Mouse (Mus musculus): ENCODE measurements around the gene Frmd4b. TPM values are rescaled to one million over a fixed set of nuclear protein-coding genes. Genes with fewer than 3 reads are reported as not detected.

Gene Frmd4b
- 15.0 and 16.5 TPM in 2 replicates for polyA plus RNA-seq (2016; fragmentation: Nextera tagmentation; extraction: Ambion mirVana)

DNA sequence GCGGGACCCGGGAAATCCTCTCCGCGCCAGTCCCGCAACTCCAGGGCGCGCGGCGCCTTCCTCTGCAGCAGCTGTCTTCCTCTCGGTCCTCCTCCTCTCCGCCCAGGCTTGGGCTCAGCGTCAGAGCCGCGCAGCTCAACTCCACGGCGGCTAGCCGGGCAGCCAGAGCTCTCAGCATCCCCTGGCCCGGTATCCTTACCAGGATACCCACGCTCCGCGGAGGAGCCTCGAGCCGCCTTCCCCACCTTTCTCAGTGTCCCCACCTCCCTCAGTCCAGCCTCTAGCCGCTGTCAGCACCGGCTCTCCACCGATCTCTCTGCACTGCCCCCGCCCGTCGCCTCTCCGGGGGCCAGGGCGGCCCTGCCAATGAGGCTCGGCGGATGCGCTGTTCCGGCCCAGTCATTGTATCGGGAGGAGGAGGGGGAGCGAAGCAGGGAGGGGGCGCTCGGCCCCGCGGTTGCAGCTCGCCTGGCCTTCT is at the start of gene Frmd4b:
Gene Frmd4b, minus strand, starts transcription at position 276 of the 478 bp plus-strand sequence.
- peak; percentile 86 for ATAC-seq (ENCODE audit: insufficient number of reproducible peaks, insufficient read depth, low FRiP score, low TSS enrichment)
- under 1% methylated on average over 40 of the region's 42 CpGs for WGBS
- no peaks in the 10 kb centered on the region for H3K9me3 ChIP-seq

GRCm38 (mm10) chr6:97666417-97666816 is 49.1 kb upstream of the Frmd4b start:
- no peak overlapping the region for H3K4me3 ChIP-seq
- no peaks in the 10 kb centered on the region for H3K36me3 ChIP-seq
- H3K27ac ChIP-seq: no peak overlapping the region
- 24% methylated on average over 2 of the region's 2 CpGs for WGBS
- H3K4me2 ChIP-seq (replicated peaks): no peak overlapping the region
- no peak for ATAC-seq (ENCODE audit: insufficient number of reproducible peaks, insufficient read depth, low FRiP score, low TSS enrichment)
- no peak overlapping the region for H3K9ac ChIP-seq
- H3K27me3 ChIP-seq: no peaks in the 10 kb centered on the region
- H3K9me3 ChIP-seq: 0 out of 2 replicates have a peak, but pooled peaks cover 4% of the 10 kb centered on the region
- peaks cover 9% of the 10 kb centered on the region for H3K4me1 ChIP-seq

More for the DNA sequence above, at the start of gene Frmd4b:
- Histone ChIP-seq H3K36me3 (no peaks in the 10 kb centered on the region), H3K9ac (peak within 1 kb of the TSS; percentile 54), H3K27ac (peak within 1 kb of the TSS; percentile 63), H3K4me3 (peak within 1 kb of the TSS; percentile 57), H3K27me3 (peaks cover 14% of the 10 kb centered on the region), H3K4me1 (peaks cover 8% of the 10 kb centered on the region), H3K4me2 (replicated peaks) (peak within 1 kb of the TSS; percentile 88)

DNA sequence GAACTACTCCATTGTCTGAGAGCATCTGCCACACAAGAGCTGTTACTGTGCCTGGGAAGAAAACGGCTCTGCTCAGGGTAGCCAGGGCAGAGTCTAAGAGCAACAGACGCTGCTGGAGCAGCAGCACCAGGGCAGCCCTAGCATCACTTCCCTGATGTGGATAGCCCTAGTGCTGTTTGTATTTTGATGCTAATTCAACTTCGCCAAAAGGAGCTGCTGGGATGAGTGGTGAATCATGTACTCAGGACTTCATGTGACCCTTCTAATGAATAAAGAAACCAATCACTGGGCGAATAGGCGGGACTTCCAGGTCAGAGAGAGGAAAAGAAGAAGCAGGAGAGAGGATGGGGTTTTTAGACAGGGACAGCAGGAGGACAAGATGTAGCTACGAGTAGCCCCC is 41.6 kb upstream of the Frmd4b start:
- H3K27ac ChIP-seq: no peak overlapping the region
- no peak overlapping the region for H3K9ac ChIP-seq
- ATAC-seq (ENCODE audit: insufficient number of reproducible peaks, insufficient read depth, low FRiP score, low TSS enrichment): no peak
- H3K9me3 ChIP-seq: 0 out of 2 replicates have a peak, but pooled peaks cover 3% of the 10 kb centered on the region
- H3K4me3 ChIP-seq: no peak overlapping the region
- no peaks in the 10 kb centered on the region for H3K4me1 ChIP-seq
- H3K36me3 ChIP-seq: no peaks in the 10 kb centered on the region
- no peaks in the 10 kb centered on the region for H3K27me3 ChIP-seq
- no peak overlapping the region for H3K4me2 ChIP-seq (replicated peaks)
- 80% methylated on average over 6 of the region's 6 CpGs for WGBS

DNA sequence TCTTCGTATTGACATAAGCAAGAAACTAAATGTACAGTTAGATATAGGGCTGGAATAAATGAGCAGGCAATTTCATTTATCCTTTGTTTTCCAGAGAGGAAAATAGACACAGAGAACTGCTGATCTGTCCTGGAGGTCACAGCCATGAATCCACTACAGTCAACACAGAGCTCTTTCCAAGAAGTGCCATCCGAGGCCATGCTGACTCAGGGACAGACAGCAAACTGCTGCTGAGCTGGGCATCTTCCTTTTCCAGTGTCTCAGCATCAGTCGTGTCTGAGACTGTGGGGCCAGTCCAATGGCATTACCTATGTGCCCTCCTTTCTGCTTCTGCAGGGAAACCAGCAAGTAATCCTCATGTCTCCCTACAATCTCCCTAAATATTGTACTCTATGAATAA is 38.6 kb upstream of the Frmd4b start:
- H3K27me3 ChIP-seq: no peaks in the 10 kb centered on the region
- no peaks in the 10 kb centered on the region for H3K4me1 ChIP-seq
- H3K9me3 ChIP-seq: 0 out of 2 replicates have a peak, but pooled peaks cover 3% of the 10 kb centered on the region
- ATAC-seq (ENCODE audit: insufficient number of reproducible peaks, insufficient read depth, low FRiP score, low TSS enrichment): no peak
- H3K4me3 ChIP-seq: no peak overlapping the region
- no peak overlapping the region for H3K9ac ChIP-seq
- no peak overlapping the region for H3K4me2 ChIP-seq (replicated peaks)
- no peak overlapping the region for H3K27ac ChIP-seq
- no peaks in the 10 kb centered on the region for H3K36me3 ChIP-seq
- WGBS: 81% methylated on average over 3 of the region's 3 CpGs

DNA sequence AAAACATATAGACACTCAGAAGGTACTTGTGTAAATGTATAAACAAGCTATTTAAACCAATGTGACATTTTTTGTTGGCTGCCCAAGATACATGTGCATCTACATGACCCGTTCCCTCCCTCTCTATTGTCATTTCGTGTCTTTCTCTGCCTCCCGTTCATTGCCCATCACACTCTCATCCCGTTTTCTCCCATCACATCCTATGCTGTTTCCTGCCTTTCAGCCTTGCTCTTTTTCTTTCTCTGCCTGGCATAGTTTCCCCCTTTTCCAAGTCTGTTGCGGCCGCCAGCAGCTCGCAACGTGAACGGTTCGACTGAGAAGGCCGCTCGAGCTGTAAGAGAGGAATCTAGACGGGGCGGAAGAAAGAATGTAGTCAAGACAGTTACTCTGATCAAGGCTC is 30.2 kb upstream of the Frmd4b start:
- no peak overlapping the region for H3K4me3 ChIP-seq
- no peaks in the 10 kb centered on the region for H3K27me3 ChIP-seq
- ATAC-seq (ENCODE audit: insufficient number of reproducible peaks, insufficient read depth, low FRiP score, low TSS enrichment): no peak
- no peaks in the 10 kb centered on the region for H3K9me3 ChIP-seq
- no peak overlapping the region for H3K4me2 ChIP-seq (replicated peaks)
- no peaks in the 10 kb centered on the region for H3K4me1 ChIP-seq
- H3K9ac ChIP-seq: no peak overlapping the region
- H3K36me3 ChIP-seq: no peaks in the 10 kb centered on the region
- WGBS: 90% methylated on average over 14 of the region's 14 CpGs
- H3K27ac ChIP-seq: no peak overlapping the region

- no peaks in the 10 kb centered on the region for H3K9me3 ChIP-seq
- H3K27ac ChIP-seq: no peak overlapping the region
- H3K4me3 ChIP-seq: no peak overlapping the region
- peaks cover 4% of the 10 kb centered on the region; the same call in 1 of the 2 replicates for H3K27me3 ChIP-seq
- ATAC-seq (ENCODE audit: insufficient number of reproducible peaks, insufficient read depth, low FRiP score, low TSS enrichment): no peak
- 0 out of 2 replicates have a peak, but pooled peaks cover 5% of the 10 kb centered on the region for H3K4me1 ChIP-seq
- H3K9ac ChIP-seq: no peak overlapping the region
- 58% methylated on average over 9 of the region's 9 CpGs for whole genome bisulfite sequencing
- no peaks in the 10 kb centered on the region for H3K36me3 ChIP-seq
- H3K4me2 ChIP-seq (replicated peaks): no peak overlapping the region
These were observed 6.0 kb upstream of the Frmd4b start for GRCm38 (mm10) chr6:97623330-97623729.

DNA sequence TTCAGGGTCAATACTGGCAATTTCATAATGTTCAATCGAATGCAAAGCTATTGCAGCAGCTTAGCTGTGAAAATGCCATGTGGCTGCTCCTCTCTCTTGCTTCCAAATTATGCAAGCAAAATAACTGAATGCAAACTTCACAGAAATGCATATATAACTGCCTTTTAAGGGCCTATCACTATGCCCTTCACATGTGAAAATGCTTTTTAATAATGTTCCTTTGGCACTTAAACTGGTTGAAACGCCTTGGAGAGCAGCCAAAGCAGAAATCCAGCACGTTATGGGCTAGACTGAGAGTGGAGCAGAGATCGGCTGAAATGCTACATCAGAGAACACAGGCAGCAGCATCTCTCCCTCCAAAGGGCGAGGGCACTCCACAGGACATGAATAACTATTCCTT is 4.9 kb upstream of the Frmd4b start:
- H3K4me3 ChIP-seq: no peak overlapping the region
- H3K9me3 ChIP-seq: no peaks in the 10 kb centered on the region
- peaks cover 4% of the 10 kb centered on the region; the same call in 1 of the 2 replicates for H3K27me3 ChIP-seq
- WGBS: 64% methylated on average over 5 of the region's 5 CpGs
- no peak overlapping the region for H3K9ac ChIP-seq
- no peak overlapping the region for H3K4me2 ChIP-seq (replicated peaks)
- no peak for ATAC-seq (ENCODE audit: insufficient number of reproducible peaks, insufficient read depth, low FRiP score, low TSS enrichment)
- 0 out of 2 replicates have a peak, but pooled peaks cover 5% of the 10 kb centered on the region for H3K4me1 ChIP-seq
- H3K36me3 ChIP-seq: no peaks in the 10 kb centered on the region
- H3K27ac ChIP-seq: no peak overlapping the region

DNA sequence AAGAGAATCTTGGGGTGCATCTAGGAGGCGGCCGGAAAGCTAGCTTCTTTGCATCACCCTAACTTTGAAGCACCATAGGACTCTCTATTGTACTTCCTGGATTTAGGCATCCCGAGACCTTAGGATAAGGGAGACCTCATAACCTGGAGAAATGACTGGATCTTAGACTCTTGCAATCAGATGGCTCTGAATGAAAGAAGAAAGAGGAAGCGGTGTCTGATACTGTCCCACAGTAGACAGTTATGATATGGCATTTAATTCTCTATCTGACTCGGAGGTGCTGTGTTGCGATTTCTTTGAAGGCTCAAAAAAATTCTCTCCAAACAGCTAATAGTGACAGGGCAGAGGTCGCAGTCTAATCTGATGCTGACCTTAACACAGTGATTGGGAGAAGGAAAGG is 433 bp upstream of the Frmd4b start:
- Histone ChIP-seq H3K4me1 (peaks cover 8% of the 10 kb centered on the region), H3K9me3 (no peaks in the 10 kb centered on the region), H3K36me3 (no peaks in the 10 kb centered on the region), H3K9ac (peak overlapping the region; percentile 54), H3K27me3 (peaks cover 14% of the 10 kb centered on the region), H3K4me3 (peak overlapping the region; percentile 57), H3K4me2 (replicated peaks) (peak overlapping the region; percentile 88), H3K27ac (no peak overlapping the region)
- 19% methylated on average over 7 of the region's 7 CpGs for WGBS
- ATAC-seq (ENCODE audit: insufficient number of reproducible peaks, insufficient read depth, low FRiP score, low TSS enrichment): no peak; the same call in 1 of the 2 replicates

DNA sequence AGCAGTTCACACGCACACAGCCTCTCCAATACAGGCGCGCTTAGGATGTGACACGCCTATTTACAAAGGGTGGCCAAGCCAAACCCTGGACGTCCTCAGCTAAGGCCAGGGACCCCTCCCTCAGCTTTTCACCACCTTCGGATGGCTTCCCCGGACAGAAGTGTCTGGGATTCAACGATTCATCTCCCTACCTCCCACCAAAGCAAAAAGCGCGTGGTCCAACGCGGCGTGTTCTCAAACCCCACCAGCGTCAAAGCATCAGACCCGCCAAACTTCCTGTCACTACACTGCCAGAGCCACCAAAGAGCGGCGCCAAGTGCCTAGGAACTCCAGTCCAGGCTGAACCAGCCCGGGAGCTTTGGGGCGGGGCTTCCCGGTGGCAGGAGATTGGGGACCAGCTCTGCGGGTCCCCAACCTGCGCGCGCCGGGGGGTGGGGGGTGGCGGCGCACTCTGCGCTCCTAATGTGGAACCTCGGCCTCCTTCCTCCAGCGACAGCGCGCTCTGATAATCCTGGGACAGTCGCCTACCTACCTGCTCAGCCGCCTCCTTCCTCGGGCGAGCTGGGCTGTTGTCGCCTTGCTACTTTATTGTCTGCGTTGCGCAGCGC is 579 bp downstream of the Frmd4b start:
- H3K4me1 ChIP-seq: peaks cover 8% of the 10 kb centered on the region
- peak; percentile 62; the same call in 1 of the 2 replicates for ATAC-seq (ENCODE audit: insufficient number of reproducible peaks, insufficient read depth, low FRiP score, low TSS enrichment)
- peak overlapping the region; percentile 54 for H3K9ac ChIP-seq
- H3K4me3 ChIP-seq: peak overlapping the region; percentile 57
- no peaks in the 10 kb centered on the region for H3K36me3 ChIP-seq
- H3K27ac ChIP-seq: peak overlapping the region; percentile 63
- WGBS: under 1% methylated on average over 40 of the region's 40 CpGs
- H3K4me2 ChIP-seq (replicated peaks): peak overlapping the region; percentile 88
- no peaks in the 10 kb centered on the region for H3K9me3 ChIP-seq
- peaks cover 14% of the 10 kb centered on the region for H3K27me3 ChIP-seq

DNA sequence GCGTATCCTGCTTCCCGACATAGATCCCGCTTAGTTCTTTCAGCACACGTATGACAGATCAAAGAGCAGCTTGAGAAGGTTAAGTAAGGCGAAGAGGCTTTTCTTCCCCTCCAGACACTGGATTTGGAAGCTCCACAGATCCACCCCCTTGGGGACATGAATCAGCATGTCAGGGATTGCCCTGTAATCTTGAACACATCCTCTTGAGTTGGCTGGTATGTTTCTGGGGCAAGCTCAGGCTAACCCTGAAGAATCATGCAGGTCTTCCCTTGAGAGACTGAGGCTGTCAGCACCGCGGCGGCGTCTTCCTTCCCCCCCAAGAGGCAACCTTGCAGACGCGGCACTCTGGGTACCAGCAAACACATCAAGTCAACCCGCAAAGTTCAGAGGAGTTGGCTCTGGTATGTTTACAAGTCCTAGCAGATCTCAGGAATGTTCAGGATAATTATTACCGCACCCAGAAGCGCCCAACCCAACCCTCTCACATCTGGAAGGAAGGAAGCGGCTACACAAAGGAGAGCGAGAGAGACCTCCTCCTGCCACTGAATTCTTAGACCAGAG is 1.4 kb downstream of the Frmd4b start:
- no peak for ATAC-seq (ENCODE audit: insufficient number of reproducible peaks, insufficient read depth, low FRiP score, low TSS enrichment)
- Histone ChIP-seq H3K4me1 (peaks cover 8% of the 10 kb centered on the region), H3K36me3 (no peaks in the 10 kb centered on the region), H3K4me3 (peak overlapping the region; percentile 57), H3K9me3 (no peaks in the 10 kb centered on the region), H3K4me2 (replicated peaks) (peak overlapping the region; percentile 88), H3K27me3 (peaks cover 14% of the 10 kb centered on the region), H3K9ac (peak overlapping the region; percentile 54; the same call in 1 of the 2 replicates), H3K27ac (peak overlapping the region; percentile 63)
- 4% methylated on average over 16 of the region's 16 CpGs for WGBS

DNA sequence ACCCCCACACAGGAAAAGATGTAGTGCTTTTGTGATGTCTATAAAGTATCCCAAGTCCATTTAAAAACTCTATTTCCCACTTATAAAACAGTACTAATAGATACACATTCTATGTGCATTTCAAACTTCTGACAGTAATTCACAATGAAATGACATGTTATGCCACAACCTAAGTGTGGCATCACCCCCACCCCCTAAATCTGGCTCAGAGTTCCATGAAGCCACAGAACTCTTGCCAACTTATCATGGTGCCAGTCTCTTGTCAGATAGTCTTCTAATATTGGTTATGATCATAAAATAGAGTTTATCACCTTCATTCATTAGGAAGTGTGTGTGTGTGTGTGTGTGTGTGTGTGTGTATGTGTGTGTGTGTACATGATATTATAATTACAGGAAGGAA is 3.2 kb downstream of the Frmd4b start:
- no peak for ATAC-seq (ENCODE audit: insufficient number of reproducible peaks, insufficient read depth, low FRiP score, low TSS enrichment)
- Histone ChIP-seq H3K27me3 (peaks cover 14% of the 10 kb centered on the region), H3K4me3 (no peak overlapping the region), H3K4me2 (replicated peaks) (no peak overlapping the region), H3K4me1 (peaks cover 13% of the 10 kb centered on the region), H3K36me3 (no peaks in the 10 kb centered on the region), H3K9me3 (no peaks in the 10 kb centered on the region), H3K27ac (no peak overlapping the region), H3K9ac (no peak overlapping the region)

DNA sequence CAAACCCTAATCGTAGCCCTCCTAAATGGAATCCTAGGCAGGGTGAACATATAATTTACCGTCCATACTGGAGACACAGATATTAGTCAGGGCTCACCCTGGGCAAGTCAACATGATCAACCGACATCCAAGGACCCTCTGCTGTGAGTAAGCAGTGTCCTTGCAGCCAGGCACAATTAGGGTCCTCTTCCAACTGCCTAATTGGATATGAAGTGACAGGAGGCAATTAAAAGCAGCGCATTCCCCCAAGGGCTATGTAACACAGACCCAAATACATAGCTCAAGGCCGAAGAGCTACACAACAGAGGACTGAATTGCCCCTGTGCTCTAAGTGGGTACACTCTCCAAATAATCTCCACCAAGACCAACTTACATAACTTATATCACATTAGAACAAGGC is 4.5 kb downstream of the Frmd4b start:
- no peaks in the 10 kb centered on the region for H3K36me3 ChIP-seq
- no peak for ATAC-seq (ENCODE audit: insufficient number of reproducible peaks, insufficient read depth, low FRiP score, low TSS enrichment)
- no peaks in the 10 kb centered on the region for H3K9me3 ChIP-seq
- H3K9ac ChIP-seq: no peak overlapping the region
- no peak overlapping the region for H3K27ac ChIP-seq
- no peak overlapping the region for H3K4me2 ChIP-seq (replicated peaks)
- peaks cover 16% of the 10 kb centered on the region for H3K4me1 ChIP-seq
- no peak overlapping the region for H3K4me3 ChIP-seq
- H3K27me3 ChIP-seq: peaks cover 9% of the 10 kb centered on the region; the same call in 1 of the 2 replicates
- 78% methylated on average over 5 of the region's 5 CpGs for WGBS
